Mouse (Mus musculus): ENCODE data around the gene Sox10. TPM values are rescaled to one million over a fixed set of nuclear protein-coding genes. Genes with fewer than 3 reads are reported as not detected.
A peak's percentile ranks its signal among the peaks of the same experiment; 100 is the strongest.

Gene Sox10
- polyA plus RNA-seq, 1 experiment from 2014 or later = 2.4 TPM

DNA sequence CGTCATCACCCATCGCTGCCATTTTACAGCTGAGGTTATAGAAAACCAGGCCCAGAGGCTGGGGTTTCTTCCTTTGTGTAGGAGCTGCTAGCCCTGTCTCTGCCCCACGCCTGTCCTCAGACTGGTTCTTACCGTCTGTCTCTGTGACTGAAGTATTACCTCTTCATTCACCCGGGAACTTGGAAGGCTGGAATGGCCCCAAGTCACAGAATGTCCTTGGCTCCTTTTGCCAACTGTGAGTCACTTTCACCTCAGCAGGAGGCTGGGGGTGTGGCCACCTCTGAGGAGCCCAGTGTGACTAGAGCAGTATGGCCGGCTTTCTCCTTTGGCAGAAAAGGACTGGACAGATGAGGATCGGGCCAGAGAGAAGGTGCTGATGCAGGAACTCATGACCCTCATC lies 33.6 kb downstream of the Sox10 start:
- Histone ChIP-seq H3K9ac (no peak overlapping the region), H3K4me2 (no peak overlapping the region), H3K9me3 (no peaks in the 10 kb centered on the region), H3K27me3 (no peaks in the 10 kb centered on the region), H3K27ac (no peak overlapping the region), H3K36me3 (replicated peaks) (peaks cover 69% of the 10 kb centered on the region), H3K4me1 (no peaks in the 10 kb centered on the region), H3K4me3 (replicated peaks) (no peak overlapping the region)
- WGBS = 73% methylated on average over 7 of the region's 7 CpGs
- no peak for ATAC-seq (ENCODE audit: low FRiP score)

DNA sequence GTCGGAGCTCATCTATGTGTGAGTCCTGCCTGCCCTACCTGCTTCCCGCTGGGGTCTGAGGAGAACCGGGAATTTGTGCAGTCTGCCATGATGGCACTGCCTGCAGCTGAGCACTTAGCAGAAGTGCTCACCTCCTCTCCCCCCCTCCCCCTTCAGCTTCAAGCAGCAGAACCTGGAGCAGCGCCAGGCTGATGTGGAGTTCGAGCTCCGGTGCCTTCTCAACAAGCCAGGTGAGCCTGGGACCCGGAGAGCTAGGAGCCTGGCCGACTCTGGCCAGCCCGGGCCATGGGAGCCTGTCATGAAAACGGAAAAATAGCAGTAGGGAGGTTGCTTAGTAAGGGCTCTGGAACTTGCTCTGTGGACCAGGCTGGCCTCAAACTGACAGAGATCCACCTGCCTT lies 34.3 kb downstream of the Sox10 start:
- no peak overlapping the region for H3K9ac ChIP-seq
- peaks cover 74% of the 10 kb centered on the region for H3K36me3 ChIP-seq (replicated peaks)
- no peak for ATAC-seq (ENCODE audit: low FRiP score)
- no peak overlapping the region for H3K4me3 ChIP-seq (replicated peaks)
- no peaks in the 10 kb centered on the region for H3K4me1 ChIP-seq
- 89% methylated on average over 10 of the region's 10 CpGs for WGBS
- H3K9me3 ChIP-seq = no peaks in the 10 kb centered on the region
- no peak overlapping the region for H3K4me2 ChIP-seq
- H3K27me3 ChIP-seq = no peaks in the 10 kb centered on the region
- H3K27ac ChIP-seq = no peak overlapping the region

GRCm38 (mm10) chr15:79129311-79129710 lies 35.7 kb downstream of the Sox10 start:
- no peaks in the 10 kb centered on the region for H3K4me1 ChIP-seq
- H3K4me2 ChIP-seq = no peak overlapping the region
- H3K4me3 ChIP-seq (replicated peaks) = no peak overlapping the region
- no peak for ATAC-seq (ENCODE audit: low FRiP score)
- H3K36me3 ChIP-seq (replicated peaks) = peaks cover 85% of the 10 kb centered on the region
- WGBS = 86% methylated on average over 7 of the region's 7 CpGs
- no peaks in the 10 kb centered on the region for H3K9me3 ChIP-seq
- no peak overlapping the region for H3K27ac ChIP-seq
- no peaks in the 10 kb centered on the region for H3K27me3 ChIP-seq
- no peak overlapping the region for H3K9ac ChIP-seq

DNA sequence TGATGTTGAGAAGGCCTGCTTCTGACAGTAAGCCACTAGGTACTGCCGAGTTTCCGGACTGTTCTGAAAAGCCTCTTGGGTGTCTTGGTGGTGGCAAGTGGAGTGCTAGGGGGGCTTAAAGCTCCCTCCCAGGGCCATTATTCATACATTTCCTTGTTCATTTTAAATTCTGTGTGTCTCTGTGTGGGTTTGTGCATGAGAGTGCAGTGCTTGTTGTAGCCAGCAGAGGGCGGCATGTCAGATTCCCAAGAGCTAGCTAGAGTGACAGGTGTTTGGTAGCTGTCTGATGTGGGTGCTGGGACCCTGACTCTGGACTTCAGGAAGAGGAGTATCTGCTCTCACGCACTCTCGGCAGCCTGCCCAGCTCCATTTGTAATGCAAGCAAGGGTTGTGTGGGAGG lies 36.8 kb downstream of the Sox10 start:
- Histone ChIP-seq H3K9me3 (no peaks in the 10 kb centered on the region), H3K4me1 (no peaks in the 10 kb centered on the region), H3K4me2 (no peak overlapping the region), H3K36me3 (replicated peaks) (peaks cover 83% of the 10 kb centered on the region), H3K4me3 (replicated peaks) (no peak overlapping the region), H3K9ac (no peak overlapping the region), H3K27ac (no peak overlapping the region), H3K27me3 (no peaks in the 10 kb centered on the region)
- ATAC-seq (ENCODE audit: low FRiP score) = no peak
- WGBS = 93% methylated on average over 5 of the region's 5 CpGs

GRCm38 (mm10) chr15:79127101-79127500 lies 37.9 kb downstream of the Sox10 start:
- Histone ChIP-seq H3K4me2 (no peak overlapping the region), H3K9ac (no peak overlapping the region), H3K36me3 (replicated peaks) (peaks cover 83% of the 10 kb centered on the region), H3K9me3 (no peaks in the 10 kb centered on the region), H3K27me3 (no peaks in the 10 kb centered on the region), H3K27ac (no peak overlapping the region), H3K4me3 (replicated peaks) (no peak overlapping the region), H3K4me1 (no peaks in the 10 kb centered on the region)
- 93% methylated on average over 12 of the region's 12 CpGs for WGBS
- no peak for ATAC-seq (ENCODE audit: low FRiP score)

GRCm38 (mm10) chr15:79126217-79126932 lies 38.7 kb downstream of the Sox10 start:
- Histone ChIP-seq H3K4me3 (replicated peaks) (no peak overlapping the region), H3K36me3 (replicated peaks) (peaks cover 76% of the 10 kb centered on the region), H3K27me3 (no peaks in the 10 kb centered on the region), H3K9ac (no peak overlapping the region), H3K27ac (no peak overlapping the region), H3K4me1 (no peaks in the 10 kb centered on the region), H3K4me2 (no peak overlapping the region), H3K9me3 (no peaks in the 10 kb centered on the region)
- 85% methylated on average over 13 of the region's 13 CpGs for WGBS
- ATAC-seq (ENCODE audit: low FRiP score) = 0 out of 2 replicates have a peak, but pooled peaks have one; percentile 3

DNA sequence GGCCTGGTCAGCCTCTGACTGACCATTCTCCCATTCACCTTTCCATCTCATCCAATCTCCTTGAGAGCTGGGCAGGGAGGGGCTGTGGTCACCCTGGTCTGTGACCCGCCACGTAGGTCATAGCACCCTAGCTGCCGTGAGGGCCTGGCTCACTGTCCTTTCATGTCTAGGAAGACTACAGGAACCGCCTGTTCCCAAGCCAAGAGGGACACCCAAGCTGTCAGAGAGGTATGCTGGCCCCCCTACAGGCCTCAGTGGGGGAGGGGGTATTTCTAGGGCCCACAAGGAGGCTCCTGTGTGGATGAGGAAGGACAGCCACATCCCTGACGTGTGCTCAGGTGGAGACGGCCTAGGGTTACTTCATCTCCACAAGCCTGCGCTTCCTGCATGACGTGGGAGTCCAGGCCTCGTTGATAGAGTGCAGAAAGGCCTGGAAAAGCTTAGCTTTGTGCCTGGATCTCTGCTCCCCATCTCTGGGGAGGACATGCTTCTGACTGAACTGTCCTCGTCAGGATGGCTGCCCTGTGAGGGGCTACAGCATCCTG lies 40.6 kb downstream of the Sox10 start:
- H3K27me3 ChIP-seq = no peaks in the 10 kb centered on the region
- H3K4me1 ChIP-seq = no peaks in the 10 kb centered on the region
- no peak overlapping the region for H3K4me3 ChIP-seq (replicated peaks)
- ATAC-seq (ENCODE audit: low FRiP score) = no peak
- no peak overlapping the region for H3K27ac ChIP-seq
- H3K4me2 ChIP-seq = no peak overlapping the region
- H3K9ac ChIP-seq = no peak overlapping the region
- no peaks in the 10 kb centered on the region for H3K9me3 ChIP-seq
- WGBS = 82% methylated on average over 10 of the region's 10 CpGs
- peaks cover 57% of the 10 kb centered on the region for H3K36me3 ChIP-seq (replicated peaks)

DNA sequence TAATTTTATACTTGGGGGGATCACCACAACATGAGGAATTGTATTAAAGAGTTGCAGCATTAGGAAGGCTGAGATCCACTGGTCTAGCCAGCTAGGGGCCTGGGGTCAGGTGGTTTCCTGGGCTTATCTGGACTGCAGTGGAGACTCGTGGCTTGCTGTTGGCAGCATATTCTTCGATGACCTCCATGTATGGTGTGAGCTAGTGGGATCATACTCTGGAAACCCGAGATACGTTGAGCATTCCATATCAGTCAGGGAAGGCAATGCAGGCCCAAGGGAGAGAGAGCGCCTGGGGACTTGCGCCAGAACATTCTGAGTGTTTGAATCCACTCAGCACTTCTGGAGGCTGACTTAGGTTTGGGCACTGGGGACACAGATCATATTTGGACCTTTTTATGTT lies 41.3 kb downstream of the Sox10 start:
- H3K4me2 ChIP-seq = no peak overlapping the region
- no peaks in the 10 kb centered on the region for H3K9me3 ChIP-seq
- H3K4me3 ChIP-seq (replicated peaks) = no peak overlapping the region
- no peaks in the 10 kb centered on the region for H3K27me3 ChIP-seq
- H3K9ac ChIP-seq = no peak overlapping the region
- H3K36me3 ChIP-seq (replicated peaks) = peaks cover 54% of the 10 kb centered on the region
- ATAC-seq (ENCODE audit: low FRiP score) = no peak
- H3K27ac ChIP-seq = no peak overlapping the region
- 87% methylated on average over 6 of the region's 6 CpGs for WGBS
- H3K4me1 ChIP-seq = no peaks in the 10 kb centered on the region

DNA sequence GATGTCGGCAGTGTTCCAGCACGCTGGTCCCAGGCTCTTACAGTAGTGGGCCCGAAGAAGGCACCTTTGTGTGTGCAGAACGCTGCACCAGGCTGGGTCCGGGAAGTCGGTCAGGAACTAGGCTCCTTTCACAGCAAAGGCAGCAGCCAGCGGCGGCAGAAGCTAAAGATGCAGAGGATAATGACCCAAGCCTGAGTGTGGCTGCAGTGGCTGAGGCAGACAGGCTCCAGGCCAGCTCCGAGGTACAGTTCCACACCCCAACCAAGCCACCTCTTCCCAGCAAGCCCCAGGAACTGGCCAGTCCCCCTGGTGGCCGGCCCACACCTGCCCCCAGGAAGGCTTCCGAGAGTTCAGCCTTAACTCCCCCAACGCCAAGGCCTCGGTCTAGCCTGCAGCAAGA lies 42.5 kb downstream of the Sox10 start:
- Histone ChIP-seq H3K4me2 (no peak overlapping the region), H3K36me3 (replicated peaks) (peaks cover 53% of the 10 kb centered on the region)
- 89% methylated on average over 13 of the region's 13 CpGs for WGBS

GRCm38 (mm10) chr15:79122119-79122518 lies 42.9 kb downstream of the Sox10 start:
- ATAC-seq (ENCODE audit: low FRiP score) = no peak
- no peak overlapping the region for H3K9ac ChIP-seq
- H3K9me3 ChIP-seq = no peaks in the 10 kb centered on the region
- H3K27me3 ChIP-seq = no peaks in the 10 kb centered on the region
- no peak overlapping the region for H3K27ac ChIP-seq
- H3K36me3 ChIP-seq (replicated peaks) = peaks cover 53% of the 10 kb centered on the region
- no peaks in the 10 kb centered on the region for H3K4me1 ChIP-seq
- 86% methylated on average over 4 of the region's 4 CpGs for WGBS
- no peak overlapping the region for H3K4me3 ChIP-seq (replicated peaks)
- H3K4me2 ChIP-seq = no peak overlapping the region

More for the DNA sequence above, 42.5 kb downstream of the Sox10 start:
- no peaks in the 10 kb centered on the region for H3K4me1 ChIP-seq
- no peak overlapping the region for H3K9ac ChIP-seq
- no peaks in the 10 kb centered on the region for H3K27me3 ChIP-seq
- H3K4me3 ChIP-seq (replicated peaks) = no peak overlapping the region
- H3K27ac ChIP-seq = no peak overlapping the region
- no peak for ATAC-seq (ENCODE audit: low FRiP score)
- H3K9me3 ChIP-seq = no peaks in the 10 kb centered on the region

DNA sequence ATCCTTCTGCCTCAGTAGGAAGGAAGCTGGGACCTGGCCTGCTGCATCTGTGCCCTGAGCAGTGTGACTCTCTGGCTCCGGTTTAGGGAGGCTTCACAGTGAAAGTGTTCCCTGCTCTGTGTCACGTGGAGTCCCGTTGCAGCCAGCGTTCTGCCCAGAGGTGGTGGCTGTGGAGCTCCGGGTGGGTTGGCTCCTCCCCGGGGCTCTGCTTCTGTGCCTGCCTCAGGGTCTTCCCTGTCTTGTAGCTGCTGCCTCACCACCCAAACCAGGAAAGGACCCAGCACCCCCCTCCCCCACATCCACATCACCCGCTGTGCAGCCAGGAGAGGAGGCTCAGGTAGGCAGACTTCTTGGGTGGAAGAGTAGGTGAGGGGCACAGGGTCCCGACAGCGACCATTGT lies 45.5 kb downstream of the Sox10 start:
- 90% methylated on average over 9 of the region's 9 CpGs for WGBS
- no peak overlapping the region for H3K27ac ChIP-seq
- H3K27me3 ChIP-seq = no peaks in the 10 kb centered on the region
- H3K9ac ChIP-seq = no peak overlapping the region
- no peak overlapping the region for H3K4me2 ChIP-seq
- H3K36me3 ChIP-seq (replicated peaks) = peaks cover 47% of the 10 kb centered on the region
- ATAC-seq (ENCODE audit: low FRiP score) = no peak
- H3K4me1 ChIP-seq = no peaks in the 10 kb centered on the region
- no peaks in the 10 kb centered on the region for H3K9me3 ChIP-seq
- no peak overlapping the region for H3K4me3 ChIP-seq (replicated peaks)

- 70% methylated on average over 5 of the region's 5 CpGs for WGBS
- Histone ChIP-seq H3K36me3 (replicated peaks) (peaks cover 34% of the 10 kb centered on the region), H3K27ac (no peak overlapping the region), H3K4me1 (peaks cover 15% of the 10 kb centered on the region), H3K27me3 (peaks cover 5% of the 10 kb centered on the region; the same call in 1 of the 2 replicates), H3K4me2 (no peak overlapping the region), H3K9me3 (no peaks in the 10 kb centered on the region), H3K9ac (no peak overlapping the region), H3K4me3 (replicated peaks) (no peak overlapping the region)
- ATAC-seq (ENCODE audit: low FRiP score) = no peak
Observed at GRCm38 (mm10) chr15:79115276-79115675, 49.8 kb downstream of the Sox10 start.

GRCm38 (mm10) chr15:79111774-79112173 lies 53.3 kb downstream of the Sox10 start:
- Histone ChIP-seq H3K27ac (no peak overlapping the region), H3K27me3 (peaks cover 10% of the 10 kb centered on the region; the same call in 1 of the 2 replicates), H3K4me3 (replicated peaks) (no peak overlapping the region), H3K36me3 (replicated peaks) (peaks cover 15% of the 10 kb centered on the region), H3K9me3 (no peaks in the 10 kb centered on the region), H3K9ac (no peak overlapping the region), H3K4me1 (peaks cover 28% of the 10 kb centered on the region), H3K4me2 (no peak overlapping the region)
- WGBS = 80% methylated on average over 3 of the region's 4 CpGs
- no peak for ATAC-seq (ENCODE audit: low FRiP score)

Data from forebrain, embryonic 12.5 days (tissue).